Mouse (Mus musculus): ENCODE results near the gene Tmtc2. TPM values are rescaled to one million over a fixed set of nuclear protein-coding genes. Genes with fewer than 3 reads are reported as not detected.

The Tmtc2 gene
- polyA plus RNA-seq, 1 experiment, result 2.9 TPM

- H3K4me3 ChIP-seq (ENCODE audit: low read depth, low read length), result no peak overlapping the region
- 96% methylated on average over 2 of the region's 2 CpGs for WGBS
Observed at GRCm38 (mm10) chr10:105192071-105192470, 382.2 kb downstream of the Tmtc2 start.

GRCm38 (mm10) chr10:105189746-105190145 lies 384.5 kb downstream of the Tmtc2 start:
- no peaks in the 10 kb centered on the region for H3K27me3 ChIP-seq (ENCODE audit: control insufficient read depth, insufficient read depth, low read length)
- no peak overlapping the region for H3K4me3 ChIP-seq (ENCODE audit: low read depth, low read length)
- H3K27ac ChIP-seq (ENCODE audit: insufficient read depth, low read depth, low read length), result no peak overlapping the region
- 78% methylated on average over 4 of the region's 4 CpGs for whole genome bisulfite sequencing
- TF ChIP-seq CTCF (IDR thresholded peaks at IDR 0.05; ENCODE audit: extremely low read depth, insufficient read length, insufficient replicate concordance, low read depth, low read length) (no peak), POLR2A (IDR thresholded peaks at IDR 0.05; ENCODE audit: low read depth, low read length) (no peak)
- H3K36me3 ChIP-seq (ENCODE audit: control insufficient read depth, insufficient read depth, low read length), result 0 out of 2 replicates have a peak, but pooled peaks cover 4% of the 10 kb centered on the region
- no peaks in the 10 kb centered on the region for H3K4me1 ChIP-seq (ENCODE audit: control insufficient read depth, insufficient read depth, insufficient read length, low read length)

More at GRCm38 (mm10) chr10:105192071-105192470, 382.2 kb downstream of the Tmtc2 start:
- Histone ChIP-seq H3K4me1 (ENCODE audit: control insufficient read depth, insufficient read depth, insufficient read length, low read length) (no peaks in the 10 kb centered on the region), H3K27me3 (ENCODE audit: control insufficient read depth, insufficient read depth, low read length) (no peaks in the 10 kb centered on the region), H3K27ac (ENCODE audit: insufficient read depth, low read depth, low read length) (no peak overlapping the region), H3K36me3 (ENCODE audit: control insufficient read depth, insufficient read depth, low read length) (0 out of 2 replicates have a peak, but pooled peaks cover 4% of the 10 kb centered on the region)
- TF ChIP-seq CTCF (IDR thresholded peaks at IDR 0.05; ENCODE audit: extremely low read depth, insufficient read length, insufficient replicate concordance, low read depth, low read length) (no peak), POLR2A (IDR thresholded peaks at IDR 0.05; ENCODE audit: low read depth, low read length) (no peak)

DNA sequence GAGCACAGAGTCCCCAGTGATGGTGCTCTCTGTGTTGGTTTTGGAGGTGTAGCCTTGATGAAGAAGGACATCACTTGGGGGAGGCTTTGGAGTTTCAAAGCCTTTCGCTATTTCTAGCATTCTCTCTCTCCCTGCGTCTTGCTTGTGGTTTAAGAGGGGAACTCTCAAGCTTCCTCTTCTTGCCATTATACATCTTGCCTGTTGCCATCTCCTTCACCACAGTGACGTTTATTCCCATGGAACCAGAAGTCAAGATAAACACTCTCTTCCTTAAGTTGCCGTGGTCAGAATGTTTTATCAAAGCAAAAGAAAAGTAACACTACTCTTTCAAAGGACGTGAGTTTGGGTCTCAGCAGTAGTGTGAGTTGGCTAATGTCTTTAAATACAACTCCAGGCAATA lies 387.6 kb downstream of the Tmtc2 start:
- TF ChIP-seq CTCF (IDR thresholded peaks at IDR 0.05; ENCODE audit: extremely low read depth, insufficient read length, insufficient replicate concordance, low read depth, low read length) (no peak), POLR2A (IDR thresholded peaks at IDR 0.05; ENCODE audit: low read depth, low read length) (no peak)
- H3K4me1 ChIP-seq (ENCODE audit: control insufficient read depth, insufficient read depth, insufficient read length, low read length), result no peaks in the 10 kb centered on the region
- WGBS, result 76% methylated on average over 5 of the region's 5 CpGs

DNA sequence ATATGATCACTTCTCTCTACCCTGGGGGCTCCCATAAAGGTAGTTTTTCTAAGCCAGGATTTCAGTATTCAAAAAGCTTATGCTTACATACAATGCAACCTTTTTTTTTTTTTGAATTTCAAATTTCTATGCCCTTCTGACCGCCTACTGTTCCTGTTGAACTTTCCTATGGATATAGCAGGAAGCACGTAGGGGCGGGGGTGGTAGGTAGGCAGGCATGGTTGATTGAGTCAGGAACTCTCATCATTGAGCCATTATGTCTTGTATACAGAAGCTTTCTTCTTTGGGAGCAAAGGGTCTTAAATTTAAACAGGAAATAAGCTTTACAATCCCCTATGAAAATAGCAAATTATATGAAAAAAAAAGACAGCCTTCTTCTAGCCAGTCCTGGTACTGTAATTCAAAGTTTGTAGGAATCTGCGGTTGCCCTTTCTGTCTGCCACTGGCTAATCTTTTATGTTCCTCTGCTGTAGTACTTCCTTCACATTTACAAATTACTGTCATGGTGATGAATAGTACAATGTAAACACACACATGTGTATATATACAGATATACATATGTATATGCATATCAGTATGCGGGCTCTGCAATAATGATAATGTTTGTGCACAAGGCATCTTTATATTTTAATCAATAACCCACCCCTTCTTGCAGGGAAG lies 405.7 kb downstream of the Tmtc2 start:
- no peak overlapping the region for H3K4me3 ChIP-seq (ENCODE audit: low read depth, low read length)
- no peaks in the 10 kb centered on the region for H3K4me1 ChIP-seq (ENCODE audit: control insufficient read depth, insufficient read depth, insufficient read length, low read length)
- TF ChIP-seq CTCF (IDR thresholded peaks at IDR 0.05; ENCODE audit: extremely low read depth, insufficient read length, insufficient replicate concordance, low read depth, low read length) (no peak), POLR2A (IDR thresholded peaks at IDR 0.05; ENCODE audit: low read depth, low read length) (no peak)
- 83% methylated on average over 5 of the region's 5 CpGs for WGBS
- no peak overlapping the region for H3K27ac ChIP-seq (ENCODE audit: insufficient read depth, low read depth, low read length)
- no peaks in the 10 kb centered on the region for H3K27me3 ChIP-seq (ENCODE audit: control insufficient read depth, insufficient read depth, low read length)
- no peaks in the 10 kb centered on the region for H3K36me3 ChIP-seq (ENCODE audit: control insufficient read depth, insufficient read depth, low read length)

More for the DNA sequence above, 387.6 kb downstream of the Tmtc2 start:
- Histone ChIP-seq H3K36me3 (ENCODE audit: control insufficient read depth, insufficient read depth, low read length) (0 out of 2 replicates have a peak, but pooled peaks cover 4% of the 10 kb centered on the region), H3K27me3 (ENCODE audit: control insufficient read depth, insufficient read depth, low read length) (no peaks in the 10 kb centered on the region), H3K27ac (ENCODE audit: insufficient read depth, low read depth, low read length) (no peak overlapping the region), H3K4me3 (ENCODE audit: low read depth, low read length) (no peak overlapping the region)

GRCm38 (mm10) chr10:105165291-105165690 lies 409.0 kb downstream of the Tmtc2 start:
- Histone ChIP-seq H3K4me3 (ENCODE audit: low read depth, low read length) (no peak overlapping the region), H3K27ac (ENCODE audit: insufficient read depth, low read depth, low read length) (no peak overlapping the region), H3K4me1 (ENCODE audit: control insufficient read depth, insufficient read depth, insufficient read length, low read length) (no peaks in the 10 kb centered on the region), H3K36me3 (ENCODE audit: control insufficient read depth, insufficient read depth, low read length) (no peaks in the 10 kb centered on the region), H3K27me3 (ENCODE audit: control insufficient read depth, insufficient read depth, low read length) (no peaks in the 10 kb centered on the region)
- 71% methylated on average over 5 of the region's 5 CpGs for WGBS
- no peak for TF ChIP-seq CTCF (IDR thresholded peaks at IDR 0.05; ENCODE audit: extremely low read depth, insufficient read length, insufficient replicate concordance, low read depth, low read length)

GRCm38 (mm10) chr10:105153789-105154188 lies 420.5 kb downstream of the Tmtc2 start:
- TF ChIP-seq POLR2A (IDR thresholded peaks at IDR 0.05; ENCODE audit: low read depth, low read length) (no peak), CTCF (IDR thresholded peaks at IDR 0.05; ENCODE audit: extremely low read depth, insufficient read length, insufficient replicate concordance, low read depth, low read length) (no peak)
- Histone ChIP-seq H3K36me3 (ENCODE audit: control insufficient read depth, insufficient read depth, low read length) (no peaks in the 10 kb centered on the region), H3K27me3 (ENCODE audit: control insufficient read depth, insufficient read depth, low read length) (no peaks in the 10 kb centered on the region), H3K4me1 (ENCODE audit: control insufficient read depth, insufficient read depth, insufficient read length, low read length) (no peaks in the 10 kb centered on the region), H3K27ac (ENCODE audit: insufficient read depth, low read depth, low read length) (no peak overlapping the region), H3K4me3 (ENCODE audit: low read depth, low read length) (no peak overlapping the region)

DNA sequence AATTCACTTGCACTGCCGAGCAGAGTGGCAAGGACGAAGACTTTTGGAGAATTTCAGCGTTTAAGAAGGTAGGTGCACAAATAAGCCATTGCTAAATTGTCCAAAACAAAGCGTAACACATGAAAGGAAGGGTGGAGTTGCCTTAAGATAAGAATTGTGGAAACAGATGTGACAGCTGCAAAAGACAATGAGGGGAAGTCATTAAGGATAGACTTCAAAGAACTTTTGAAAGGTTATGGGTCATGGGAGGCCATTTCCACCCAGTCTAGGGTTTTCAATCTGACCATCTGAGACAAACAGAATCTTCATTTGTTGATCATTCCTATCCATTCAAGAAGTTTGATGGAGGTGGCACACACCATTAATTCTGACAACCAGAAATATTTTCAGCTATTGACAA lies 429.9 kb downstream of the Tmtc2 start:
- 50% methylated on average over 4 of the region's 4 CpGs for WGBS
- Histone ChIP-seq H3K4me3 (ENCODE audit: low read depth, low read length) (no peak overlapping the region), H3K27ac (ENCODE audit: insufficient read depth, low read depth, low read length) (no peak overlapping the region), H3K4me1 (ENCODE audit: control insufficient read depth, insufficient read depth, insufficient read length, low read length) (no peaks in the 10 kb centered on the region), H3K36me3 (ENCODE audit: control insufficient read depth, insufficient read depth, low read length) (no peaks in the 10 kb centered on the region), H3K27me3 (ENCODE audit: control insufficient read depth, insufficient read depth, low read length) (no peaks in the 10 kb centered on the region)
- no peak for TF ChIP-seq CTCF (IDR thresholded peaks at IDR 0.05; ENCODE audit: extremely low read depth, insufficient read length, insufficient replicate concordance, low read depth, low read length)
- no peak for TF ChIP-seq POLR2A (IDR thresholded peaks at IDR 0.05; ENCODE audit: low read depth, low read length)

Measured in small intestine, adult 2 months (tissue).